Mouse (Mus musculus): ENCODE measurements around the gene Slc25a13.

Slc25a13 gene

DNA sequence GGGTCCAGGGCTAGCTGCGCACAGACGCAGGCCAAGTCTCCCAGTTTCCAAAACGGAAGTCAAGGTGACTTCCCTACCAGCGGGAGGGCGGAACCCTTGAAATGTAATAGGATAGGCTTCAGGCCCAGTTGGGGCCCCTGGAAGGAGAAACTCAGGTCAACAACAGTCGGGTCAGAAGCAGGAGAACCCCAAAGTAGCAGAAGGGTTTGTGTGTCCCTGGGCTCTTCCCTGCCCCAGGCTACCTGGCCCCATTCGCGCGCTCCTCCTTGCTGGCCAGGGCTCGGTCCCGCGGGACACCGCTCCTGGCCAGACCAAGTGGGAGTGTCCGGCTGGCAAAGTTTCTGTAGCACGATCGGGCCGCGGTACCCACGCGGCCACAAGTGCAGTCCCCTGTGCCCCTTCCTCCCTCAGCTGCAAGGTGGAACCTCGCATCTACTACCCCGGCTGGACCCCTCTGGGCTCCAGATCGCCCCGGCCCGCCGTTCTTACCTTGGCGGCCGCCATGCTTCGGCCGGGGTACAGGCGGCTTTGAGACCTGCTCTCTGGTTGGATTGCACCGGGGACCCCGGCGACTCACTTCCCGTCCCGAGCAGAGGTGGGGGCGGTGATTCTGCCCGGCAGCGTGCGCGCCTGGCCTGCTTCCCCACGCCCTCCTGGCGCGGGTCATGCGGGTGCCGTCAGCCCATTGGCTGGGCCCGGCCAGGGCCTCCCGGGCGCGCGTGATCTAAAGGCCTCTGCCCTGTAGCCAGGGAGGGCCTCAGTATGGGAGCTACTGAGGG lies at the start of gene Slc25a13:
TSS of gene Slc25a13 (minus strand) at position 667 of the 779 bp plus-strand sequence.
- in situ Hi-C loops (cut with MboI) = no loop called here

DNA sequence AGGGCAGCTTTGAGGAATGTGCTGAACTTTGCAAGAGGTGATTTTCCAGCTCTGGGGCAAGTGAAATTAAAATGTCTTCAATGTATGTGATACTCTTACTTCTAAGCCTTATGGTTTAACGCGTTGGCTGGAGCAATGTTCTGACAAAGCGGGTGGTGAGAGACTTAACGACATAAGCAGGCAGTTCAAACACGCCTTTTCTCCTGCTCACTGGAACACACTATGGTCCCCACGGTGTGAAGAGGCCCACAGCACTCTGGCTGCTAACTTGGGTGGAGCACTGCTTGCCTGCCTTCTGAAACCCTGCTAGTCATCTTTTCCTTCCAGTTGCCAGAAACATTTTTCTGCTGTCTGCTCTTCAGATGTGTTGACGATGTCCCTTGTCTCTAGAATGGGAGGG lies 48.8 kb upstream of the Slc25a13 start:
- in situ Hi-C loops (cut with MboI) = no loop called here

DNA sequence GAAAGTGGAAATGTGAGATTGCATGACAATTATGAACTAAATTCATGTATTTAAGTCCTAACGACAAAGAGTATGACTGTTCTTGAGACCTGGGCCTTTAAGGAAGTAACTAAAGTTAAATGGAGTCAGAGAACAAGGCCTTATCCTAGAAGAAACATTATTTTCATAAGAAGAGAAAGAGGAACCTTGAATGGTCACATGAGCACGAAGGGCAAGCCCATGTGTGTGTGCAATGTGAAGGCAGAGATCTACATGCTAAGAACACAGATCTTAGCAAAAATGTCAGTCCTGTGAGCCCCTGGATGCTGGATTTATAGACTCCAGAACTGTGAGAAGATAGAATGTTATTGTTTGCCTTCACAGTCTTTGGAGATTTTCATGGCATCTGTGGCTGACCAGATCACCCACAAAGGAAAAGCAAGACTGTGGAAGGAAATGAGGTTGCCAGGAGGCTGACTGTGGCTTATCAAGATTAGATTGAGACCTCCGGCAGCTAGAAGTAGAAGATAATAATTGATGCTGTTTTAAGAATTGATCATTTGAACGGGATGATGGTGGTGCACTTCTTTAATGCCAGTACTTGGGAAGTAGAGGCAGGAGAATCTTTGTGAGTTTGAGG lies 46.4 kb upstream of the Slc25a13 start:
- in situ Hi-C loops (cut with MboI) = no loop called here

DNA sequence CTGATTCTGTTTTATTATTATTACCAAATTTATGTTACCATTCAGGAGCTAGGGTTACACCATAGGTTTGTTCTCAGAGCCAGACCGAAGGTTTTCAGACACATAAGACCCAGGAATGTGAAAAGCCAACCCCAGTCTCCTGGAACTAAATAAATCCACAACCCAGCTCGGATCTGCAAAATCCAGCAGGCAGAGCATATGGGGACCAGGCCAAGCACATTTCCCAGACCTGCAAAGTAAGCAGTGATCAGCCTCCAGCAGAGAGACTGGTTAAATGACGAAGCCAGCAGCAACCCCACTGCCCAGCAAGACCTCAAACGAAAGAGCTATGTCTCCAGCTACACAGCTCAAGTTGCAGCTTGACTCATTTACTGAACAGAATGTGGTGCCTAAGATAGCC lies 43.9 kb upstream of the Slc25a13 start:
- in situ Hi-C loops (cut with MboI) = no loop called here

DNA sequence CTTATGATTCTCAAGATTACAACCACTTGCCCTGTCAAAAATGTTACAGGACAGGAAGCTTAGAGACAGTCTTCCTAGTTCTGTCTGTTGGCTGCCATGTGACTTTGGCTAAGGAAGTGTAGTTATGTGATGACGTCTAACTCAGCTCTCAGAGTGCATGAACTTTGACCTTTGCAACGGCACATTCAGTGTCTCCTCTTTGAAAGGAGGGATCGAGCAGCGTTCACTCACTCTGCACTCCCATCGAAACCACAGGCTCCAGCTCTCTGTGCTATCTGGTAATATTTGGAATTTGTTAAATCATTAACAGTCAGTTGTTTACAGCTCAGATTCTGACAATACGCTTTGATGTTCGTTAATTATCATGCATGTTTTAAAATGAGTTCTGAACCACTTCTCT lies 31.5 kb upstream of the Slc25a13 start:
- in situ Hi-C loops (cut with MboI) = no loop called here

DNA sequence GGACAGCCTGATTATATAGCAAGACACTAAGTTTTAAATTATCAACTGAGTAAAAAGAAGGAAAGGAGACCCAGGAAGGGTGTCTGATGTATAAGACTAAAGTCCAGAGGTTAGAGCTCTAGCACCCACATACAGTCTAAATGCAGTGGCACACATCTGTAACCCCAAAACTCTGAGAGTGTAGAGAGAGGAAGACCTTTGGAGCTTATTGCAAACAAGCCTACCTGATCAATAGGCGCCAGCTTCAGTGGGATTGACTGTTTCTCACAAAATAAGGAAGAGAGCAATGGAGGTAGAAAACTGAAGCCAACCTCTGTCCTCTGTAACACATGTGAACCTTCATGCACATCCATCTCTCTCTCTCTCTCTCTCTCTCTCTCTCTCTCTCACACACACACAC lies 26.9 kb upstream of the Slc25a13 start:
- in situ Hi-C loops (cut with MboI) = no loop called here

DNA sequence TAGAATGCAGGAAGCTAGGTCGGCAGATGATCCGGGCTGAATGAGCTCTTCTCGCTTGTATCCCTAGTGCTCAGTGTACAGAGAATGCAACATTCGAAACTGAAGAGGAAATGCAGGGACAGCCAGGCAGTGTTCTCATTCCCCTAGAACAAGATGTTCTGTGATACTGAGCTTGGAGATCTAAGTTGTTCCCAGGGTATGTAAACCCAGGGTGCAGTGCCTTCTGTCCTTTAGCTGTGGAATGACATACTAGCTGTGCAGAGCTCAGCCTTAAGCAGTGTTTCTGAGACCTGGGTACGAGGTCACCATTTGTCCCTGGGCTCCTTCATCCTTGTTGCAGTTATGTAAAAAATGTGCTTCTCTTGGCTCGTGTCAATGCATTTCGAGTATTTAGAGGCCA lies 25.1 kb upstream of the Slc25a13 start:
- in situ Hi-C loops (cut with MboI) = no loop called here

DNA sequence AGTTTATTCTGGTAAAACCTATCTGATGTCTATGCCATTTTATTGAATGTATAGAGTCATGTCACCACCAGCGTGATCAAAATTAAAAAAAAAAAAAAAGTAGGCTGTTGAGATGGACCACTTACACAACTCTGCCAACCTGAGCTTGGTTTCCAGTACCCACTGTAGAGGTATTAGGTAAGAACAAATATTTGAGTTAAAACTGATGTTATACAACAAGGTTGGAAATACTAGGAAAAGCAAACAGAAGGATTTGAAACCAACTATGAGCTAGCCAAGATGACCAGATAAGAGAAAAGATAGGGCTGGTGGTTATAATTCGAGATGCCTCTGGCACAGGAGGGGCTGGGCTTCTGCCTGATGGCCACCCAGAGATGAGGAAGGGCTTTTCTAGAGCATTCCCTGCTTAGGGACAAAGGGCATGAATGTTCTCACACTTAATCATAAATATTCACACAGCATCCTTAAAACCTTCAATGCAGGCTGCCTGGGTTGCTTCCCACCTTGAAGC lies 19.9 kb upstream of the Slc25a13 start:
- in situ Hi-C loops (cut with MboI) = no loop called here

DNA sequence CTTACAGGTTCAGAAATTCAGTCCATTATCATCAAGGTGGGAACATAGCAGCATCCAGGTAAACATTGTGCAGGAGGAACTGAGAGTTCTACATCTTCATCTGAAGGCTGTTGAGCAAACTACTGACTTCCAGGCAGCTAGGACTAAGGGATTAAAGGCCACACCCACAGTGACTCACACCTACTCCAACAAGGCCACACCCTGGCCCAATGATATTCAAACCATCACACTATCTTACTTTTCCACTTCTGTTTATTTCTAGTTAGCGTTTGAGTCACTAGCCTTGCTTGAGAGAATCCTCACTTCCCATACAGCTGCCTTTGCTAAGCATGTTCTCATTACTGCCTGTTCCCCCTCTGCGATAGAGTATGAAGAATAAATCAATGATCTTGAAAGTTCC lies 13.3 kb upstream of the Slc25a13 start:
- in situ Hi-C loops (cut with MboI) = no loop called here

DNA sequence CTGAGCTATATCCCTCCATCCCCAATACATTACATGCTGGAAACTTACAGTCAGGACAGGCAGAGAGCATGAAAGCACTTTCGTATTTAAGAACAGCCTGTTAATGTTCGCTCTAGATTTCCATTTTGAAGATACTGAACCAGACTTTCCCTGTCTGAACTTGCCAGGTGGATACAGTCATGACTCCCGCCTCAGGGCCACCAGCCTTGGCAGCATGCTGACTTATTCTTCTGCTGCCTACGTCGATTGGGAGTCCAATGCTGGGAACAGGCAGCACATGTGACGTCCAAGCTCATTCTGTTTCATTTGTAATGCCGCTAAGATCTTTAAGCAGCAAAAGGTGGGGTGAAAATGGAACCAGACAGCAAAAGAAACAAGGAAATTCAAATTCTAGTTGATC lies 5.7 kb upstream of the Slc25a13 start:
- in situ Hi-C loops (cut with MboI) = no loop called here

DNA sequence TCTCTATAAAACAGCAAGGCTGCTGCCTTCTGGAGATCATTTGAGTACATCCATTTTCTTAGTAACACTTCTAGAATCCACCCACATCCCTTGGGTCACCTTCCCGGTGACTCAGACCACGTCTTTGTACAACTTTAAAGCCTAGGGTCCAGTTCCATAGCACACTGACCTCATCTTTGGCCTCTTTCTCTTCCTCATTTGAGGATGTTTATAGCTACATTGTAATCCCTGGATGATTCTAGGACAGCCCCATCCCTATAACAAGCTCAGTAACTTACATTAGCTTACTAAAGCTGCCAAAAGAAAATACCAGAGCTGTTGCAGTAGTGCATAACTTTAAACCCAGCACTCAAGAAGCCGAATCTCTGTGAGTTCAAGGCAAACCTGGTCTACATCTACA lies 3.6 kb upstream of the Slc25a13 start:
- in situ Hi-C loops (cut with MboI) = no loop called here

DNA sequence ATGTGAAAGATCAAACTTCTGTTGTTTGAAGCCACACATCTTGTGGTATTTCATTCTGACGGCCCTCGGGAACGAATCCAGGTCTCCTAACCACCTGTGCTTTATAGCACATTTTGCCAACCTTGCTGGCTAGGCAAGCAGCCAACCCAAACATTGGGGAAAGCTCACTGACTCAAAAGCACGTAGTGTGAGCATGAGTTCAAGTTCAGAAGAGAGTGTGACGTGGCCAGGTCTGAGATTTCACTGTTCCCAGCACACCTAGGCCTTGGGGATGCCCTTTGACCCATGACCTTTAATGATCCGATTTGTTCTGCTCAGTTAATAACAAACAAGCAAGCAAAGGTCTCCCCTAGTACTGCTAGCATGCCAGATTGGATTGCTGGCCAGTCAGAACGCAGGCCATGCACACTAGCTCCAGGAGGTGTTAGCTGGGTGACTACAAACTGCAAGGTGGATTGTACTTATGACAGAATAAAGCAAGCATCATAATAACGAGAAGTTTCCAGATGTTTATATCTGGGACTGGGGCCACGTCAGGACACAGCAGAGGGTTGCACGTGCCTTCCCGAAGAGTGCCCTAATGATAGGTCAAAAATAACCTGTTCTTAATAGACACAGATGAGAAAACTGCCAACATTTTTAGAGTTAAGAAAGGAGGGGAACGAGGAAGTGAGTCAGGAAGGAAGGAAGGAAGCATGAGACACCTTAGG lies 2.8 kb upstream of the Slc25a13 start:
- in situ Hi-C loops (cut with MboI) = no loop called here

DNA sequence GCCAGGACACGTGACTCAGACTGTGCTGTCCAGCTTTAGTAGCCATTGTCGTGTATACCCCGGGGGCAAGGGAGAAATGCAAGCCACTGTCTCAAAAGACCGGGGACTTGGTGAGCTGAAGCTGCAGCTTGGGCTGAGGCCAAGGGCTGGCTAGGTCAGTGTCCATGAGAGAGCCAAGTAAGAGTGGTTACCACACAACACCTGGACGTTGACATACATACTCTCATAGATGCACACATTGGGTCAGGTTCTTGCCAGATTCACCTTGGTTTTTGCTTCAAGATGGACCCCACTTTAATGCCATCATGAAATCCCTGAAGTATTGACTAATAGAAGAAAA lies 283 bp upstream of the Slc25a13 start:
- in situ Hi-C loops (cut with MboI) = no loop called here

DNA sequence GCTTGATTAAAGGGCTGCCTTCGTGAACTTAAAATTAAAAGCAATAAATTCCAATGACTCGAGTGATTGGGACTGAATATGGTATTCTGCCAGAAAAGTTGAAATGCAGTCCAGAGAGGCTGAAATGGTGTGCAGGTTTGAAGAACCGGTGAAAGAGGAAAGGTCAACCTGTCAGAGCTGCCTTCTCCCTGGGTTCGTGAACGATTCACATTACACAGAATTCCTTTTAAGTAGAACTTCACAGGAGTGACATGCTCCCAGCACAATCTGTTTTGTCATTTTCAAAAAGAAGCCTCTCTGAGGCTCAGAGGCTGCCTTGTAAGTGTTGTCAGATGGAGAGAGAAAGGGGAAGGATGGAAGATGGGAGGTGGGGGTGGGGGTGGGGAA lies 860 bp downstream of the Slc25a13 start:
- in situ Hi-C loops (cut with MboI) = no loop called here

DNA sequence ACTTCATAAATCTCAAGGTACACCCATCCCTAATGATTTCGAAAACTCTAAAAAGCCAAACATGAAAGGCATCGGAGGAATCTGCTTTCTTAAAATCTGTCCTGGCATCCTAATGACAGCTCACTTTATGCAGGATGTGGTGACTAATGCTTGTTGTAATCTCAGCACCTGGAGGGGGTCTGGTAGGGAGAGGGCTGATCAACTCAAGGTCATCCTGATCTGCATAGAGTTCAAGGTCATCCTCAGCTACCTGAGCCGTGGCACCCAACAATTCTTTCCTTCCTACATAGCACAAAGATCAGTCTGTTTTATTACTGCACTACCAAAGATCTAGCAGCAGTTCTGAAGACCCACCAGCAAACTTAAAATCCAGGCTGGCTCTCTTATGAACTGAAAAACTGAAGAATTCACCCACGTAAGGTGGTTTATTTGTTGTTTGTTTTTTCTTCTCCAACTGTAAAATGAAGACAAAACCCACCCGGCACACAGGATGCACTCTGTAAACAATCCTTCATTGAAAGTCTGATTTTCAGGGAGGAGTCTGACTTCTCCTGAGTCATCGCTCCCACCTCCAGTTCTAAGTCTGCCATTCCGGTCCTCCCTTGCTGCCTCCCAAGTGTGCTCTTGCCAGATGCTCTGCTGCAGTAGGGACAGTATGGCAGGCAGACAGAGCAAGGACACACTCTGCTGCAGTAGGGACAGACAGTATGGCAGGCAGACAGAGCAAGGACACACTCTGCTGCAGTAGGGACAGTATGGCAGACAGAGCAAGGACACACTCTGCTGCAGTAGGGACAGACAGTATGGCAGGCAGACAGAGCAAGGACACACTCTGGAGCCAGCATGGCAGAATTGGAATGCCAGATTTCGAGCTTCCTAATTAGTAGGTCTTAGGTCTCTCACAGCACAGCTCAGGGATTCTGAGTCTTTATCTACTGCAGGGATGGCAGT lies 4.3 kb downstream of the Slc25a13 start:
- in situ Hi-C loops (cut with MboI) = no loop called here

DNA sequence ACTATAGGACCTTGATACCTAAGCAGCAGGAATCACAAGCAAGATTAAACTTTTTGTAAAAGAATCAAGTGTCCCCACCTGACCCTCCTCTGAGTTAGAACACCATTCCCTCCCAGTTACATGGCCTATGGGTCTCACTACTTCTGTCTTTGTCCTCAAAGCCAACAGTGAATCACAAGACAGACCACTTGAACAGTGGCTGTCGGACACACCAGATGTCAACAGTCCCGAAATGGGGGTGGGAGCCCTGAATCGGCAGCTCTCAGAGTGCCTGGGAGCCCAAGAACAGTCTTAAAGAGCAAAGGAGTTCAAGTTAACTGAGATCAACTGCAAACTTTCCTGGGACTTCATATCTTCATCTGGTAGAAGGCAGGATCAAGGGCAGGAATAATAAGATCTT lies 5.0 kb downstream of the Slc25a13 start:
- in situ Hi-C loops (cut with MboI) = no loop called here

DNA sequence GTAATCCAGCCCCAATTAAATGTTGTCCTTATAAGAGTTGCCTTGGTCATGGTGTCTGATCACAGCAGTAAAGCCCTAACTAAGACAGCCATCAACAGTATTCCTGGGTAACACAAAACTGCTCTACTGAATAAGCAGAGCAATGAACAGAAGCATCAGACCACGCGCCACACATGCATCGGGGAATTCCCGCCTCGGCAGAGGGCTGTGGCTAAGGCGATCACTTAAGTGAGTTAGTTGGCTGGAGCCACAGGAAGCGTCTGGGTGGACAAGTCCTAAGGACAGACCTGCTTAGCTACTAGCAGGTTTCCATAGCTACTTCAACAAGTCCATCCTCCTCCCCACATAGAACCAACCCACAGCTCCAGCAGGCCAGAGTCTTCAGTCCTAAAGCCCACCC lies 6.3 kb downstream of the Slc25a13 start:
- in situ Hi-C loops (cut with MboI) = no loop called here

DNA sequence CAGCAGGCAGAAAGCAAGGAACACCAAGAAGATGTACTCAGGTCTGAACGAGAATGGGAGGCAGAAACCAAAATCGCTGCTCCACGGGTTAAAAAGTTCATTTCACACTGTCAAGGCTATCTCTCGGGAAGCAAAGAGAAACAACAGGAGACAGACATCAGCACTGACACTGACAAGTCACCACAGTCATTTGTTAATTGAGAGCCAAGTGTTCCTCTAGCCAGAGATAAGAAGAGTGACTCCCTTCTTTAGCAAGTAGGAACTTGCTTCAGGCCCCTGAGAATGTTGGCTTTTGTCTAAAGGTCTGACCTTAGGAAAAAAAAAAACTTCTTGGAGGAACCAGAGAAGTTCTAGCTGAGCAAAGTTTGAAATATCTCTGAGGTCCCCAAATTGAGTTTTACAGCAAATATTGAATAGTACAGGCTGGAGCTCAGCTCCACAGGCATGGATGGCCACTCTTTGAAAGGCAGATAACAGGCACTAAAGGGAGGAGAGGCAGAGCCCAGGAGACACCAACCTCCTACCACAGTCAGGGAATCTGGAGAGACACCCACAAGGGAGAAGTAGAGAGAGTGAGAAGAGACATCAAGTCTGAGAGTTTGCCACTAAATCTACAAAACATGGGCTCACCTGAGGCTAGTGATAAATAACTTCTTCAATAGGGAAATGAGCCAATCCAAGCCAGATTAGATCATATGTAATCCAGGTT lies 8.5 kb downstream of the Slc25a13 start:
- in situ Hi-C loops (cut with MboI) = no loop called here

DNA sequence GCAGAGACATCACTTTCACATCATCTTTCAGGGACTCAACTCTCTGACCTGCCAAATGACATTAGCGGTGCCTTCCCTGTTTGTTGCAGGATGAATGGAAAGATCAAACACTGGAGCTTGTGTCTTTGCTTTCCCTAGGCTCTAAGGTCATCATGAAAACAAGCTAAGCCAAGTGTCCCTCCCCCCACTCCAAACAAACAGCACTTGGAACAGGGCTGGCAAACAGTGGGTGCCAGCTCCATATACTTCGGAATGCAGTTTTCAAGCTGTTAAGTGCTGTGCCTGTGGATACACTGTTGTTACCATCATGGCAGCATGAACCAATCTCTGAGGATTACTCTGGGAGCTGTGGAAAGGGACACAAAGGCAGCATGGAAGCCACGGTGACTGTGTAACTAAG lies 9.1 kb downstream of the Slc25a13 start:
- in situ Hi-C loops (cut with MboI) = no loop called here

DNA sequence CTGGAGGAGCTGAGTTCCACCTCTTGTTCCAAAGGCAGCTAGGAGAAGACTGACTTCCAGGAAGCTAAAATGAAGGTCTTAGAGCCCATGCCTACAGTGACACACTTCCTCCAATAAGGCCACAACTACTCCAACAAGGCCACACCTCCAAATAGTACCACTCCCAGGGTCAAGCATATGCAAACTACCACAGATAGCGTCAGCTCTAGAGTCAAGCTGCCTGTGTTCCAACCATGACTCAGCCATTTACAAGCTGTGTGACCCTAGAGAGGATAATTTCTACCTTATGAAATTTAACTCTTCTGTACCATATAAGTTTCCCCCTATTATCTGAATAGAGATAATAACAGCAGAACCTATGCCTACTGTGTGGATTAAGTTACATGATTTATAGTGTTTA lies 9.6 kb downstream of the Slc25a13 start:
- in situ Hi-C loops (cut with MboI) = no loop called here

DNA sequence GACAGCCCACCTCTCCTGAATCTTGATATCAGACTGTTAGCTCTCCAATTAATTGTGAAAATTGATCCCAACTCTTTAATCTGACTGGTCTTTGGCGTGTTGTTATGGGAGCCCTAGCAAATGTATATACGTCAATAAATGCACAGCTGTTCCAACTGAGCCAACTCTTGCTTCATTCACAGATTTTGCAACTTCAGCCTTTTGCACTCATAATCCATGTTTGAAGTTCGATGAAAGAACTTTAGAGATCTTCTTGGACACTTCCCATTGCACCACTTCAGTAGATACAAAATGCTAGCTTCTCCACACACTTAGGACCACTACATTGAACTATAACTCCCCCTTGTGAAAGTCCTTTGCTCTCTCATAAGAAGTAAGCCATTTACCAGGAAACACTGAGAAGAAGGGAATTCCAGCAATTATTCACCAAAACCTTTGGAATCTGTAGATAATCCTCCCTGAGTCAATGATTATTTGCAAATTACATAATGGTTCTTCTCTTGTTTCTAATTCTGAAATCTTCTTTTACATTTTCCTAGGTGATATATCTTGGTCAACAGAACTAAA lies 11.3 kb downstream of the Slc25a13 start:
- in situ Hi-C loops (cut with MboI) = no loop called here

Measured in mature B cell (primary cell).